Mouse (Mus musculus) gastrocnemius, adult 18-20 months (tissue): ENCODE results near the gene Gpr132. TPM values are rescaled to one million over a fixed set of nuclear protein-coding genes. Genes with fewer than 3 reads are reported as not detected.
A peak's percentile ranks its signal among the peaks of the same experiment; 100 is the strongest.

Source experiments
- DNase-seq: peaks from one replicate; pipeline ENCODE4 v3.0.0; 2021; ENCODE audit warnings: low spot score
- long read RNA-seq, 2 experiments: library from polyadenylated mRNA; stranded (forward); transcript quantifications; one replicate each; pipeline ENCODE4 v2.0.0; 2021
- total RNA-seq, 2 experiments: library from RNA; stranded (reverse); gene quantifications; 2 replicates each; pipeline ENCODE4 v1.2.3; 2021

Gpr132 gene
- total RNA-seq = under 1 TPM in 1 of 2 experiments, not detected in 1; 0.14 TPM
- long read RNA-seq, experiment 1 = 0 reads
- long read RNA-seq, experiment 2 = 0 reads

GRCm38 (mm10) chr12:112868178-112869087 lies at the start of gene Gpr132:
TSS of gene Gpr132 (minus strand) at chr12:112868228.
- no peak for DNase-seq

GRCm38 (mm10) chr12:112917486-112917885 lies 49.5 kb upstream of the Gpr132 start:
- no peak for DNase-seq

GRCm38 (mm10) chr12:112916698-112917400 lies 48.8 kb upstream of the Gpr132 start:
- peak; percentile 88 for DNase-seq

- DNase-seq = no peak
These were observed 47.6 kb upstream of the Gpr132 start for GRCm38 (mm10) chr12:112915587-112915986.

GRCm38 (mm10) chr12:112914527-112914926 lies 46.5 kb upstream of the Gpr132 start:
- DNase-seq = no peak

- DNase-seq = no peak
These were observed 45.1 kb upstream of the Gpr132 start for GRCm38 (mm10) chr12:112912951-112913745.

- no peak for DNase-seq
These were observed 43.7 kb upstream of the Gpr132 start for GRCm38 (mm10) chr12:112911701-112912100.

GRCm38 (mm10) chr12:112908991-112909390 lies 41.0 kb upstream of the Gpr132 start:
- no peak for DNase-seq

- DNase-seq = no peak
These were observed 37.0 kb upstream of the Gpr132 start for GRCm38 (mm10) chr12:112905001-112905400.

- peak; percentile 71 for DNase-seq
These were observed 35.9 kb upstream of the Gpr132 start for GRCm38 (mm10) chr12:112903941-112904340.

- no peak for DNase-seq
These were observed 32.6 kb upstream of the Gpr132 start for GRCm38 (mm10) chr12:112900641-112901040.

- no peak for DNase-seq
These were observed 30.9 kb upstream of the Gpr132 start for GRCm38 (mm10) chr12:112898960-112899359.

GRCm38 (mm10) chr12:112898351-112898750 lies 30.3 kb upstream of the Gpr132 start:
- DNase-seq = no peak

- peak; percentile 65 for DNase-seq
These were observed 29.6 kb upstream of the Gpr132 start for GRCm38 (mm10) chr12:112897522-112898212.

- DNase-seq = no peak
These were observed 26.9 kb upstream of the Gpr132 start for GRCm38 (mm10) chr12:112894969-112895368.

GRCm38 (mm10) chr12:112894303-112894884 lies 26.4 kb upstream of the Gpr132 start:
- no peak for DNase-seq

- DNase-seq = no peak
These were observed 17.4 kb upstream of the Gpr132 start for GRCm38 (mm10) chr12:112885465-112885864.

- DNase-seq = no peak
These were observed 13.3 kb upstream of the Gpr132 start for GRCm38 (mm10) chr12:112881301-112881815.

GRCm38 (mm10) chr12:112880661-112881060 lies 12.6 kb upstream of the Gpr132 start:
- no peak for DNase-seq

GRCm38 (mm10) chr12:112879731-112880130 lies 11.7 kb upstream of the Gpr132 start:
- DNase-seq = no peak
